Mouse (Mus musculus): ENCODE results near the gene Id3.

Id3 gene

DNA sequence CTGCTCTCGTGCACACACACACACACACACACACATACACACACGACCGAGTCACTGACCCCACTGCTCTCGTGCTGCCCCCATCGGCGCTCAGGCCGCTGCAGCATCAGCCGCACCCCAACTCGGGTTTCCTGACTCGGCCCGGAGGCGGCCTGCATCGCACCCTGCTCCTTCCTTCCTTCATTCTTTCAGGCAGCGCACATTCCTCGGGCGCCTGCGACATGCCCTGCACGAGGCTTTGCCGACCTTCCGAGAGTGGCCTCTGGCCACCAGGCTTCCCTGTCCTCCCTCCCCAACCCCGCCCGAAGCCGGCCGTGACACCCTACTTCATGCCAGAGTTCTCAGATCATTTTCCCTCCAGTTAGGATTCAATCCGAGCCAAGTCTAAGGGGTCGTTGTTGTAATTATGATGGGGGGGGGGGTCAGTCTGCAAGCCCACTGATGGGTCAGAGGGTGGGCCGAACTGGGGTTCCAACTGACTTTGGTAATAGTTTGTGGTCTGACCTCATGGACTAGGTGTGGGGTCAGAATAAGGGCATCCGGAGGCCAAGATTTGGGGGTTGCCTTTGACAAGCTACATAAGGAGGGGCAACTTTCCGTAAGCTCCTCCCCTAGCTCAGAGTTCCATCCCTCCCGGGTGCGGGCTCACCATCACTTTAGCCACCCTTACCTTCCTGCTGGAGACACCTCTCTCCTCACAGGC lies 5.2 kb downstream of the Id3 start:
- DNase-seq: peak; percentile 85

GRCm38 (mm10) chr4:136149045-136149379 lies 5.7 kb downstream of the Id3 start:
- no peak for DNase-seq

GRCm38 (mm10) chr4:136149734-136150133 lies 6.4 kb downstream of the Id3 start:
- DNase-seq: peak; percentile 72

DNA sequence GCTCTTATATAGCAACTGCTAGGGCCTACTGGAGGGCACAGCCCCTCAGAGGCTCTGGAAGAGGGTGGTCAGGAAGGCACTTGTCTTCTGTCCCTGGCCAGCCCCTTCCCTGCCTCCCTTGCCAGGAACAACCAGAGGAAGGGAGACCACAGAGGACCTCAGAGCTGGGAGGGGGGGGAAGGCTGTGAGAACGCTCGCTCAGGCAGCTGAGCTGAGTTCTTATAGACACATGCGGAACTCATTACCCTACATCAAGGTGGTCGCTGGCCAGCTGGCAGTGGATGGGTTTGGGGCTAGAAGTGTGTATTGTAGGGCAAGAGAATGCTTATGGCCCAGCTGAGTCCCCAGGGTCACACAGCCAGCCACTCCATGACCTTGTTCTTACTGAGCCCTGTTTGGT lies 7.3 kb downstream of the Id3 start:
- DNase-seq: peak; percentile 28

DNA sequence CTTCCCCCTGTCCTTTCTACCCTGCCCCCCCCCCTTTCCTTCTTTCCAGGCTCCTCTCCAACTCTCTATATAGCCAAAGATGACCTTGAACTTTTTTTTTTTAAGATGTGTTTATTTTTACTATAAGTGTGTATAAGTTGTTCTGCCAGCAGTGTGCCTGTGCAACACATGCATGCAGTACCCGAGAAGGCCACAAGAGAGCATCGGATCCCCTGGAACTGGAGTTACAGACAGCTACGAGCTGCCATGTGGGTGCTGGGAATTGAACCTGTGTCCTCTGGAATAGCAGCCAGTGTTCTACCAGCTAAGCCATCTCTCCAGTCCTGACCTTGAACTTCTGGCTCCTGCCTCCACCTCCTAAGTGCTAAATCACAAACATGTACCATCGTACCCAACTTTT lies 9.5 kb downstream of the Id3 start:
- DNase-seq: peak; percentile 50

- DNase-seq: no peak
These were observed 11.2 kb downstream of the Id3 start for GRCm38 (mm10) chr4:136154462-136154861.

- no peak for DNase-seq
These were observed 15.2 kb downstream of the Id3 start for GRCm38 (mm10) chr4:136158498-136158897.

DNA sequence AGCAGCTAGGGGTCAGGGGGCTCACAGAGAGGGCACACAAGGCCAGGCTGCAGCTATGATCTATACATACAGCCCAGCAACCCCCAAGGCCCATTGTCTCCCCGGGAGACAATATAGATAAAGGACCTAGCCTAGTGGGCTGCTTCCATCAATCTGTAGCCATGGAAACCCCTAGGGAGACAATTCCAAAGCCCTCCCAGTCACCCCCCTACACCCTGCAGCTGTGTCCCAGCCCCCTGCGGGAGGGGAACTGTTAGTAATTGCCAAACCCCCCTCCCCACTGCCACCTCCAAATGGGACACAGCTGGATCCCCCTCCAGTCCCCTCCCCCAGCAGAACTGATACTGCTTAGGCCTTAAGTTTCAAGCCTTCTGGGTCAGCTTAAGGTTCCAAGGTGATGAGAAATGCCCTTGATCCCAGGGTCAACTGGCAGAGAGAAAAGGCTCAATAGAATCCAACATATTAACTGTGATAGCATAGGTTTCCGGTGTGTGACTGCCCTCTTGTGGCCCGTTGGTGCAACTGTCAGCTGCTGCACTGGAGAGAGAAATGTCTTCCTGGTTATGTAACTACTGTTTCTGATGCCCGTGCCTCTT lies 16.6 kb downstream of the Id3 start:
- peak; percentile 85 for DNase-seq

DNA sequence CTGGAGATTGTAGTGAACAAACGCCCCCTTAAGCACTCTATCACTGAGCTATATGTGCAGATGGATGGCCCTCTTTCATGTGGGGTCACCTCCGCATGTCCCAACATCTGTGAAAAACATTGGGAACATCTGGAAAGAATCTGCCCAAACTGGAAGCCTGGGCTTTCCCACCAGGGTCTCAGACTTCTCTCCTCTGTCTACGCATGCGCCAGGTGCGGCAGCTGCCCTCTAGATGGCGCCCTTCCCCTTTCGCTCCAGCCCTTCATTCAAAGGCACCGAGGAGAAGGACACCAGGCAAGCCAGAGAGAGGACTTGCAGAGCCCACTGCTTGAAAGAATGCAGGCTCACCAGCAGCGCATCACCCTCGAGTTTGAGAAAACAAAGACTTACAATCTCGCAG lies 20.2 kb downstream of the Id3 start:
- peak; percentile 93 for DNase-seq

- DNase-seq: no peak
These were observed 21.7 kb downstream of the Id3 start for GRCm38 (mm10) chr4:136164981-136165380.

DNA sequence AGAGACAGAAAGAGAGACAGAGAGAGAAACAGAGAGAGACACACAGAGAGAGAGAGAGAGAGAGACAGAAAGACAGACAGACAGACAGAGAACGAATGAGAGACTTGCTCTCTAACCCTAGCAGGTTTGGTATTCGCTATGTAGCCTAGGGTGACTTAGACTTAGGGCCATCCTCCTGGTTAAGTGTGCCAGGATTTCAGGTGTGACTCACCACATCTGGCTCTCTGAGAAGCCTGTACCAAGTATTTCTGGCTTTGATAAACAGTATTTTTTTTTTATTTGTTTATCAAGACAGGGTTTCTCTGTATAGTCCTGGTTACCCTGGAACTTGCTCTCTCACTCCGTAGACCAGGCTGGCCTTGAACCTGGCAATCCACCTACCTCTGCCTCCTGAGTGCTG lies 24.4 kb downstream of the Id3 start:
- no peak for DNase-seq

- no peak for DNase-seq
These were observed 27.1 kb downstream of the Id3 start for GRCm38 (mm10) chr4:136170401-136170800.

- no peak for DNase-seq
These were observed 28.2 kb downstream of the Id3 start for GRCm38 (mm10) chr4:136171455-136171854.

- peak; percentile 88 for DNase-seq
These were observed 28.8 kb downstream of the Id3 start, which contains the start of gene E2f2 for GRCm38 (mm10) chr4:136172011-136172541. Gene E2f2 (plus strand): TSS chr4:136172394.

GRCm38 (mm10) chr4:136172542-136173209 lies 29.4 kb downstream of the Id3 start:
- peak; percentile 88 for DNase-seq

DNA sequence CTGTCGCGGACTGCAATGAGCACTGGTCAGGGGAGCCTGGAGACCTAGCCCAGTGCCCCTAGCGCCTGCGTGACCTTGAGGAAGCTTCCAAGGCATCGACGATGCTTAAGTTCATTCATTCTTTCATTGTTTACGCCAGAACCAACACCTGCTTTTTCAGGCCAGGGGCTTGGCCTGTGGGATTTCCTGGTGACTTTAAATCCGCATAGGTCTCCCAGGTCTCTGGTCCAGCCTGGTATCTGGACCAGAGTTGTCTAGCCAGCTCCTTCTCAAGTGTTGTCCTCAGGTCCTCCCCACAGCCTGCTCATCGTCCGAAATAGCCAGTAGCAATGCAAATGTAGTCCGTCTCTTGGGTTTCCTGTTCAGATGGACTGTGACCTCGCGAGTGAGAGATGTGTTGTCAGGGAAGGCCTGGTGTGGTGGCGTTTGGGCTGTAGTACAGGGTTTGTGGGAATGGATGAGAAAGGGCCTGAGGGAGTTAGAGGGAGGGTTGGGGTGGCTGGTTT lies 30.0 kb downstream of the Id3 start:
- no peak for DNase-seq

- peak; percentile 49 for DNase-seq
These were observed 31.2 kb downstream of the Id3 start for GRCm38 (mm10) chr4:136174216-136175193.

DNA sequence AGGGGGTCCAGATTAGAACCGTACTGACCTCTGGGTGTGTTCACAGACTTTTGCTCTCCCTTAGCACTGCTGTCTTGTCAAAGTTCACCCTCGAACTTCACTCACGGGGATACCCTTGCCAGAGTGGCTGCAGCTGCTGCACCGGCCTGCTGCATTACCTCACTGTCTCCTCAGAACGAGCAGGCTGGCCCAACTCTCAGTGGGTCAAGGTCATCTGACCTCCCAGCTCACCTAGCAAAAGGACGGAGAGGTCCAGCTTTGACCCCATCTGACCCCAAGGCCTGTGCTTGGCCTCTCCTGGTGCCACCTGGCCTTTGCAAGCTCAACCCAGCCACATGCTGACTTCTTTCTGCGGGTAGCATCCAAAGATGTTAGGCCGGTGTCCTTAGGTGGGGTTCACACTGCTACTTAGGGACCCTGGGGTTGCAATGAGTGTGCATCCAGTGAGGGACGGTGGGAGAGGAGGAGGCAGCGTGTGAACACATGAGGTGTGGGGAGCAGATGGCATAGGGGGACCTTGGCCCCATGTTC lies 32.8 kb downstream of the Id3 start:
- DNase-seq: no peak

DNA sequence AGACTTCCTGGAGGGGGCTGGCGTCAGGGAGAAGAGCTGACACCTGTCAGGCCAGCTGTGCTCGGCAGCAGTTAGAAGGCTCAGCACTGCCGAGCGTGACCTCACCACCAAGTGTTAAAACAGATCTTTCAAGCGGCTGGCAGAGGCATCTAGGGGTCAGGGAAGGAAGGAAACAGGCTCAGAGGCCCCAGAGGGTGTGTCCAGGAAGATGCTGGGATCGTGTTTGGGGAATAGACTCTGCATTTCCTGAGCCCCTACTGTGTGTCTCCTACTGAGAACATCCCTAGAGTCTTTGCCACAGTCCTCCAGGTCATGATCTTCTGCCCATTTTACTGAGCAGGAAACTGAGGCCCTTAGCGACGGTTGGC lies 33.9 kb downstream of the Id3 start:
- DNase-seq: peak; percentile 45

- DNase-seq: peak; percentile 76
These were observed 34.5 kb downstream of the Id3 start for GRCm38 (mm10) chr4:136177612-136178474.

GRCm38 (mm10) chr4:136178475-136178921 lies 35.2 kb downstream of the Id3 start:
- DNase-seq: no peak
